Mouse (Mus musculus): ENCODE data around the gene S100a6. TPM values are rescaled to one million over a fixed set of nuclear protein-coding genes. Genes with fewer than 3 reads are reported as not detected.

Gene S100a6
- polyA plus RNA-seq, 1 experiment: 90.6 TPM

- no peak for DNase-seq (ENCODE audit: low read depth in 1 of 2, low spot score in 2 of 2)
- H3K4me3 ChIP-seq (ENCODE audit: extremely low read depth, insufficient read depth, insufficient read length): no peak overlapping the region
- no peaks in the 10 kb centered on the region for H3K36me3 ChIP-seq (ENCODE audit: control insufficient read depth, insufficient read depth, low read length)
- H3K27ac ChIP-seq (ENCODE audit: insufficient read depth, low read length): no peak overlapping the region
- TF ChIP-seq POLR2A (IDR thresholded peaks at IDR 0.05; ENCODE audit: low read depth, low read length) (no peak), CTCF (IDR thresholded peaks at IDR 0.05; ENCODE audit: extremely low read depth, insufficient read depth, insufficient read length, insufficient replicate concordance) (no peak)
- no peaks in the 10 kb centered on the region for H3K27me3 ChIP-seq (ENCODE audit: control insufficient read depth, insufficient read depth, low read length)
- H3K4me1 ChIP-seq (ENCODE audit: control insufficient read depth, insufficient read depth, insufficient read length): no peaks in the 10 kb centered on the region
These were observed 36.3 kb downstream of the S100a6 start for GRCm38 (mm10) chr3:90648981-90649380.

GRCm38 (mm10) chr3:90649832-90650231 is 37.1 kb downstream of the S100a6 start:
- Histone ChIP-seq H3K27ac (ENCODE audit: insufficient read depth, low read length) (no peak overlapping the region), H3K27me3 (ENCODE audit: control insufficient read depth, insufficient read depth, low read length) (no peaks in the 10 kb centered on the region), H3K4me3 (ENCODE audit: extremely low read depth, insufficient read depth, insufficient read length) (no peak overlapping the region), H3K4me1 (ENCODE audit: control insufficient read depth, insufficient read depth, insufficient read length) (no peaks in the 10 kb centered on the region), H3K36me3 (ENCODE audit: control insufficient read depth, insufficient read depth, low read length) (no peaks in the 10 kb centered on the region)
- WGBS: 90% methylated on average over 2 of the region's 2 CpGs
- no peak for DNase-seq (ENCODE audit: low read depth in 1 of 2, low spot score in 2 of 2)
- no peak for TF ChIP-seq POLR2A (IDR thresholded peaks at IDR 0.05; ENCODE audit: low read depth, low read length)
- no peak for TF ChIP-seq CTCF (IDR thresholded peaks at IDR 0.05; ENCODE audit: extremely low read depth, insufficient read depth, insufficient read length, insufficient replicate concordance)

GRCm38 (mm10) chr3:90652878-90653508 is 40.3 kb downstream of the S100a6 start:
- no peaks in the 10 kb centered on the region for H3K36me3 ChIP-seq (ENCODE audit: control insufficient read depth, insufficient read depth, low read length)
- TF ChIP-seq CTCF (IDR thresholded peaks at IDR 0.05; ENCODE audit: extremely low read depth, insufficient read depth, insufficient read length, insufficient replicate concordance) (peak; percentile 68; the same call in 1 of the 2 replicates), POLR2A (IDR thresholded peaks at IDR 0.05; ENCODE audit: low read depth, low read length) (no peak)
- H3K4me1 ChIP-seq (ENCODE audit: control insufficient read depth, insufficient read depth, insufficient read length): no peaks in the 10 kb centered on the region
- WGBS: 35% methylated on average over 5 of the region's 5 CpGs
- H3K4me3 ChIP-seq (ENCODE audit: extremely low read depth, insufficient read depth, insufficient read length): no peak overlapping the region
- no peak overlapping the region for H3K27ac ChIP-seq (ENCODE audit: insufficient read depth, low read length)
- peak; percentile 14 to 59 for DNase-seq (ENCODE audit: low read depth in 1 of 2, low spot score in 2 of 2)
- H3K27me3 ChIP-seq (ENCODE audit: control insufficient read depth, insufficient read depth, low read length): no peaks in the 10 kb centered on the region

GRCm38 (mm10) chr3:90653717-90654116 is 41.0 kb downstream of the S100a6 start, which contains the start of gene S100a7a:
S100a7a (plus strand) TSS chr3:90654017.
- DNase-seq (ENCODE audit: low read depth in 1 of 2, low spot score in 2 of 2): no peak
- no peak for TF ChIP-seq POLR2A (IDR thresholded peaks at IDR 0.05; ENCODE audit: low read depth, low read length)
- no peak for TF ChIP-seq CTCF (IDR thresholded peaks at IDR 0.05; ENCODE audit: extremely low read depth, insufficient read depth, insufficient read length, insufficient replicate concordance)
- H3K4me3 ChIP-seq (ENCODE audit: extremely low read depth, insufficient read depth, insufficient read length): no peak within 1 kb of the TSS
- H3K27me3 ChIP-seq (ENCODE audit: control insufficient read depth, insufficient read depth, low read length): no peaks in the 10 kb centered on the region
- no peak within 1 kb of the TSS for H3K27ac ChIP-seq (ENCODE audit: insufficient read depth, low read length)
- no peaks in the 10 kb centered on the region for H3K4me1 ChIP-seq (ENCODE audit: control insufficient read depth, insufficient read depth, insufficient read length)
- H3K36me3 ChIP-seq (ENCODE audit: control insufficient read depth, insufficient read depth, low read length): no peaks in the 10 kb centered on the region

GRCm38 (mm10) chr3:90657405-90657804 is 44.7 kb downstream of the S100a6 start:
- H3K27me3 ChIP-seq (ENCODE audit: control insufficient read depth, insufficient read depth, low read length): no peaks in the 10 kb centered on the region
- H3K4me3 ChIP-seq (ENCODE audit: extremely low read depth, insufficient read depth, insufficient read length): no peak overlapping the region
- WGBS: 64% methylated on average over 4 of the region's 4 CpGs
- H3K4me1 ChIP-seq (ENCODE audit: control insufficient read depth, insufficient read depth, insufficient read length): no peaks in the 10 kb centered on the region
- no peak for DNase-seq (ENCODE audit: low read depth in 1 of 2, low spot score in 2 of 2)
- H3K36me3 ChIP-seq (ENCODE audit: control insufficient read depth, insufficient read depth, low read length): no peaks in the 10 kb centered on the region
- TF ChIP-seq POLR2A (IDR thresholded peaks at IDR 0.05; ENCODE audit: low read depth, low read length) (no peak), CTCF (IDR thresholded peaks at IDR 0.05; ENCODE audit: extremely low read depth, insufficient read depth, insufficient read length, insufficient replicate concordance) (no peak)
- no peak overlapping the region for H3K27ac ChIP-seq (ENCODE audit: insufficient read depth, low read length)

GRCm38 (mm10) chr3:90659364-90660044 is 46.8 kb downstream of the S100a6 start:
- no peaks in the 10 kb centered on the region for H3K27me3 ChIP-seq (ENCODE audit: control insufficient read depth, insufficient read depth, low read length)
- H3K36me3 ChIP-seq (ENCODE audit: control insufficient read depth, insufficient read depth, low read length): no peaks in the 10 kb centered on the region
- DNase-seq (ENCODE audit: low read depth in 1 of 2, low spot score in 2 of 2): no peak
- no peak for TF ChIP-seq POLR2A (IDR thresholded peaks at IDR 0.05; ENCODE audit: low read depth, low read length)
- no peak for TF ChIP-seq CTCF (IDR thresholded peaks at IDR 0.05; ENCODE audit: extremely low read depth, insufficient read depth, insufficient read length, insufficient replicate concordance)
- no peak overlapping the region for H3K4me3 ChIP-seq (ENCODE audit: extremely low read depth, insufficient read depth, insufficient read length)
- no peaks in the 10 kb centered on the region for H3K4me1 ChIP-seq (ENCODE audit: control insufficient read depth, insufficient read depth, insufficient read length)
- H3K27ac ChIP-seq (ENCODE audit: insufficient read depth, low read length): no peak overlapping the region

GRCm38 (mm10) chr3:90664219-90664618 is 51.5 kb downstream of the S100a6 start:
- DNase-seq (ENCODE audit: low read depth in 1 of 2, low spot score in 2 of 2): no peak
- Histone ChIP-seq H3K27me3 (ENCODE audit: control insufficient read depth, insufficient read depth, low read length) (no peaks in the 10 kb centered on the region), H3K4me3 (ENCODE audit: extremely low read depth, insufficient read depth, insufficient read length) (no peak overlapping the region), H3K36me3 (ENCODE audit: control insufficient read depth, insufficient read depth, low read length) (no peaks in the 10 kb centered on the region), H3K27ac (ENCODE audit: insufficient read depth, low read length) (no peak overlapping the region), H3K4me1 (ENCODE audit: control insufficient read depth, insufficient read depth, insufficient read length) (no peaks in the 10 kb centered on the region)
- WGBS: 83% methylated on average over 2 of the region's 2 CpGs
- no peak for TF ChIP-seq CTCF (IDR thresholded peaks at IDR 0.05; ENCODE audit: extremely low read depth, insufficient read depth, insufficient read length, insufficient replicate concordance)
- no peak for TF ChIP-seq POLR2A (IDR thresholded peaks at IDR 0.05; ENCODE audit: low read depth, low read length)

All from spleen, adult 2 months (tissue).